ENCODE assay signal across 27 mouse cellular contexts in the genomic region with DNA sequence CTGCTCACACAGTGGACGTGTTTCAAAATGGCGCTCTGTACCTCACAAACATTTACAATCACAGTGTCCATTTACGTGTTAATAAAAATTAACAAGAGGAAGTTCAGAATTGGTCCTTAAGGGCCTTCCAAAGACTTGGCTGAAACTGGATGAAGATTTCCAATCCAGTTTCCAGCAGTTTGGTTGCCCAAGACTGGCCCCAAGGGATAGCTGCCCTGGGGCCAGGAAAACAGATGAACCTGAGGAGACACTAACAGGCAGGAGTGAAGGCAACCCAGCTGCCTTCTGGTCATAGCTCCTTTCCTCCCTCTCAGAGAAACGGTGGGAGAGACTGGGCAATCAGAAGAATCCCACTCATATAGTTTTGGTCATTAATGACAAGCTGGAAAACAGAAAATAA.
DNase-seq lines count a peak whose midpoint lies in the region; ATAC-seq lines count a peak whose summit lies in the region.
"Had no signal": no experiment of that assay in that cellular context is flagged by ENCODE, and none has a peak within 500 bp of the region (broad histone marks: within the 10 kb centered on the region; RNA-seq: fewer than 3 reads in every experiment).

No protein-coding gene starts in this region.

- no peak overlapping the region for H3K27ac ChIP-seq in heart, embryonic 10.5 days
- no peak overlapping the region for H3K27ac ChIP-seq in heart, embryonic 11.5 days (ENCODE audit: low read depth, low read length)
- H3K27ac ChIP-seq: embryonic facial prominence, embryonic 13.5 days; embryonic facial prominence, embryonic 15.5 days; forebrain, embryonic 10.5 days; forebrain, embryonic 12.5 days had no signal

- DNase-seq in adrenal gland, adult 2 months = peak; percentile 10
- no peak for DNase-seq in adrenal gland, postnatal 4 days (ENCODE audit: low spot score in 2 of 2)
- DNase-seq in adrenal gland, postnatal 14 days = peak; percentile 21
- DNase-seq in adrenal gland, adult (ENCODE audit: inconsistent age in 2 of 2, low spot score in 1 of 2) = no peak
- peak; percentile 24 for DNase-seq in heart, embryonic 10.5 days (ENCODE audit: low spot score)
- peak; percentile 62 for DNase-seq in adipocyte (ENCODE audit: low spot score)
- no peak for DNase-seq in layer of hippocampus, postnatal 36 days
- DNase-seq: B cell, adult 2 months; cerebellum, adult 11 months; cerebellum, adult 18-20 months; cerebellum, adult 8-10 months; cerebellum, adult 9-11 months; cerebellum, postnatal 14 days; cerebellum, postnatal 36 days; embryo, embryonic 11 days had no signal

- 85% methylated on average over 4 of the region's 4 CpGs for WGBS in heart, embryonic 10.5 days
- 84% methylated on average over 4 of the region's 4 CpGs for WGBS in heart, embryonic 11.5 days (ENCODE audit: insufficient replicate concordance)

- no peak for ATAC-seq in heart, embryonic 11.5 days (replicated peaks; ENCODE audit: insufficient number of reproducible peaks, low FRiP score, low TSS enrichment)
- ATAC-seq: activated CD4-positive, CD25-positive, alpha-beta regulatory T cell, adult 4 months; CD4-positive, CD25-positive, alpha-beta regulatory T cell, adult 4 months; forebrain, embryonic 14.5 days; Patski had no signal

- no peaks in the 10 kb centered on the region for H3K9me3 ChIP-seq in heart, embryonic 10.5 days
- H3K9me3 ChIP-seq in heart, embryonic 11.5 days (replicated peaks; ENCODE audit: control insufficient read depth, low read length) = no peaks in the 10 kb centered on the region
- H3K9me3 ChIP-seq: embryonic facial prominence, embryonic 13.5 days; embryonic facial prominence, embryonic 15.5 days; forebrain, embryonic 10.5 days; forebrain, embryonic 12.5 days had no signal

- no peaks in the 10 kb centered on the region for H3K36me3 ChIP-seq in heart, embryonic 10.5 days
- H3K36me3 ChIP-seq in heart, embryonic 11.5 days (ENCODE audit: control insufficient read depth, insufficient read depth, low read length) = no peaks in the 10 kb centered on the region
- H3K36me3 ChIP-seq: embryonic facial prominence, embryonic 13.5 days; embryonic facial prominence, embryonic 15.5 days; forebrain, embryonic 10.5 days; forebrain, embryonic 12.5 days; G1E had no signal

- no peaks in the 10 kb centered on the region for H3K4me1 ChIP-seq in heart, embryonic 10.5 days
- no peaks in the 10 kb centered on the region for H3K4me1 ChIP-seq in heart, embryonic 11.5 days (ENCODE audit: control insufficient read depth, insufficient read depth, low read length)
- H3K4me1 ChIP-seq: embryonic facial prominence, embryonic 15.5 days had no signal

- peaks cover 12% of the 10 kb centered on the region for H3K27me3 ChIP-seq in heart, embryonic 10.5 days (ENCODE audit: insufficient read depth, poor library complexity, severe bottlenecking)
- H3K27me3 ChIP-seq in heart, embryonic 11.5 days (ENCODE audit: control insufficient read depth, insufficient read depth, low read length) = no peaks in the 10 kb centered on the region
- H3K27me3 ChIP-seq: CH12.LX; embryonic facial prominence, embryonic 13.5 days; embryonic facial prominence, embryonic 15.5 days; Patski had no signal

- no peak overlapping the region for H3K4me2 ChIP-seq in heart, embryonic 11.5 days
- H3K4me2 ChIP-seq: embryonic facial prominence, embryonic 13.5 days; embryonic facial prominence, embryonic 15.5 days; forebrain, embryonic 12.5 days had no signal

- no peak overlapping the region for H3K9ac ChIP-seq in heart, embryonic 11.5 days (ENCODE audit: low read depth, low read length)
- H3K9ac ChIP-seq: embryonic facial prominence, embryonic 13.5 days; embryonic facial prominence, embryonic 15.5 days; forebrain, embryonic 12.5 days had no signal

- no peak overlapping the region for H3K4me3 ChIP-seq in heart, embryonic 10.5 days
- H3K4me3 ChIP-seq in heart, embryonic 11.5 days (ENCODE audit: low read depth, low read length) = no peak overlapping the region
- H3K4me3 ChIP-seq: embryonic facial prominence, embryonic 13.5 days; embryonic facial prominence, embryonic 15.5 days; erythroblast, embryonic 14.5 days; forebrain, embryonic 10.5 days; forebrain, embryonic 12.5 days had no signal

Comparison
In these comparisons a context has a peak if more than half of its experiments do, and no peak if none do; other contexts are left out.
1. DNase-seq: peak in adrenal gland, adult 2 months (single experiment), adrenal gland, postnatal 14 days (single experiment), heart, embryonic 10.5 days (single experiment) and adipocyte (single experiment); none in adrenal gland, postnatal 4 days (0 of 2), adrenal gland, adult (0 of 2) and layer of hippocampus, postnatal 36 days (0 of 2).